Mouse (Mus musculus) adrenal gland, postnatal 36 days (tissue): ENCODE measurements around the gene Slc1a3. TPM values are rescaled to one million over a fixed set of nuclear protein-coding genes. Genes with fewer than 3 reads are reported as not detected.
A peak's percentile ranks its signal among the peaks of the same experiment; 100 is the strongest.

Experiments used
- DNase-seq, 2 experiments: peaks; one replicate each; pipeline ENCODE4 v3.0.0; 2021; ENCODE audit warnings: mixed read lengths in 1 of 2
- total RNA-seq, 2 experiments: library from RNA; stranded (reverse); gene quantifications; 2 replicates each; pipeline ENCODE4 v1.2.3; 2021

Gene Slc1a3
- total RNA-seq, 2 experiments from 2014 or later: 28.5 to 34.0 TPM

DNA sequence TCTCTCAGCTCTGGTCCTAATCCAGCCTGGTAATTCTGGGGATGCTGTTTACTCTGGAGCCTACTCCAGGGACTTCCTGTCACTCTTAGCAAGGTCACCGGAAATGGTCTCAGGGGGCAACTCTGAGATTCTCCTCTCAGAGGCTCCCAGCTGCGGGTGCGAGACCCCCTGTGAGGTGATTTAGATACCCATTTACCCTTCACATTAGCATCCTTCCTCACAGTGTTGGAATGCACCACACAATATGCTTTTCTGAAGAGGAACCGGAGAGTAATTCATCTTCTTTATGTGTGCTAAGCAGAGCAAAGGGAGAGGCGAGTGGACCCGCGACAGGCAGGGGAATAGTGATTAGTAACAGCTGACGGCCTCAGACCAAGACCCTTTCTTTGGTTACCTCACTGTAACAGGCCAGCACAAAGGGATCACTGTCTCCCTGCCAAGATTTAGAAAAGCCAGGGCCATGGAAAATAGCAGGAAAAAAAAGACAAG, 51.0 kb downstream of the Slc1a3 start:
- no peak for DNase-seq

DNA sequence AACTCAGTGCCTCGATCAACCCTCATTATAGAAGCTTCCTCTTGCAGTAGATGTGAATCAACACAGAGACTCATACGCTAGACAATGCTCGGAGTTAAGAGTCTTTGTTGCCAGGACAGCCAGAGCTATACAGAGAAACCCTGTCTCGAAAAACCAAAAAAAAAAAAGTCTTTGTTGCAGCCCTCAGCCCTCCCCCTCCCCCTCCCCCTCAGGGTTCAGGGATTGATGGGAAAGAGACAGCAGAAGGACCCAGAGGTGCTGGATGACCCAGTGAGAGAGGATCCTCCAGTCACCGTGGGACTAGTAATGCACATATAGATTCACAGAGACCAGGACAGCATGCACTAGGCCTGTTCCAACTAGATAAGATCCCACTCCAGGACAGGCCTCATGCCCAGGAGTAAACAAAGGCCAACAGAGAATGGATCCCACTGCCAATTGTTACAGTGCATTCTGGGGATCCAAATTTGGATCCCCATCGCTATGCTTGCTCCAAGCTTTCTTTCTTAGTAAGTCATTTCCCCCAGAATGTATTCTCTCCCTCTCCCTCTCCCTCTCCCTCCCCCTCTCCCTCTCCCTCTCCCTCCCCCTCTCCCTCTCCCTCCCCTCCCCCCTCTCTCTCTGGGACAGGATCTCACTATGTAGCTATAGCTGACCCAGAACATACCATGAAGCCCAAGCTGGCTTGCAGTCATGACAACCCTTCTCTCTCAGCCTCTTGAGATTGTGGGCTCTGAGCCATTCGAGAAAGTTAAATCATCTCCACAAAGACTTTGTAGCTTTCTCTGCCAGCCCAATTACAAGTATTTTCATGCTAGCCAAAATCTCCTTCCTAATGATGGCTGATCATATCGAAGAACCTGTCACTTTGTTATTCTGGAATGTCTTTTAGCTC, 52.2 kb downstream of the Slc1a3 start:
- DNase-seq: no peak

- no peak for DNase-seq
Measured at GRCm38 (mm10) chr15:8655251-8655650, 55.3 kb downstream of the Slc1a3 start.

DNA sequence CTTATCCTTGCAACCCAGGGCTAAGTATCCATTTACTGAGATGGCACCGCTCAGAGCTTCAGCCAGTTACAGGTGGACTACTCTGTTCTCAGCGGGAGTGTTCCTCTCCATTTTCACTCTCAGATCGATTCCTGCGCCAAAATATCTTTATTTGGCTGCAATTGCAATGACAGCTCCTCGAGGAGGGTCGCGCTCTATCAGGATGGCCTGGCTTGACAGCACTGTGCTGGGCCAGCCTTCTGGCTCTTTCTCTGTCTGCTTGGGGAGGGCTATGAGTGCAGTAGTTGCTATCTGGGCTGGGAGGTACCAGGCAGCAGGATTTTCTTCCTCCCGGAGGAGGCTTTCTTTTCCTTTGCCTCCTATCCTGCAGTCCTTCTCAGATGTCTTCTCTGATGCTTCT, 57.9 kb downstream of the Slc1a3 start:
- DNase-seq: no peak

DNA sequence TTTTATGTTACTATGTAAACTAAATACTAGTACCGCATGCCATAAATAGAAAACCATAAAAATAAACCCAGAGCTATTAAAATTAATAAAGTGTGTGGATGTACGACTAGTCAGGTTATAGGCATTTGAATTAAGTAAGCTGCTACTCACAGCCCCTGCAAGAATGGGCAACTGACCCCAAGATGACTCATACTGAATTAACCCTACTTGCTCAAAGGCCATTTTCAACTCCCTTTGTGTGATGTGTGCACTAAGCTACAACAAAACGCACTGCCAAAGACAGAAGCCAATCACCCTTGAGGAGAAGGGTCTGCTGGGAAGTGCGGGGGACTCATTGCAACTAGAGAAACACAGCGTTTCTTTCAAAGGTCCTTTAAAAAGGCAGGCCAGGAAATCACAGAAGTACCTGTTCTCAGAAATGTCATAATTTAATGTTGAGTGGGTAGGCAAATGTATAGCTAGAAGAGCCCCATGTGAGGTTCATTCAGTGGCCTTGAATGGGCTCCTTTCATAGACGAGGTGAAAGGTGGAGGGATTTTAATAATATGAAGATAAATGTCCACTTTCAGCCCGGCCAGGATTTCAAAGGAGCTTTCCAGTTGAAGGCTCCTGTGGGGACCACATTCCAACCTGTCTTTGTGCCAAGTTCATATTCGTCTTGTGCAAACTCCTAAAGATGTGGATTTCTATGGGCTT, 66.4 kb downstream of the Slc1a3 start:
- no peak for DNase-seq

DNA sequence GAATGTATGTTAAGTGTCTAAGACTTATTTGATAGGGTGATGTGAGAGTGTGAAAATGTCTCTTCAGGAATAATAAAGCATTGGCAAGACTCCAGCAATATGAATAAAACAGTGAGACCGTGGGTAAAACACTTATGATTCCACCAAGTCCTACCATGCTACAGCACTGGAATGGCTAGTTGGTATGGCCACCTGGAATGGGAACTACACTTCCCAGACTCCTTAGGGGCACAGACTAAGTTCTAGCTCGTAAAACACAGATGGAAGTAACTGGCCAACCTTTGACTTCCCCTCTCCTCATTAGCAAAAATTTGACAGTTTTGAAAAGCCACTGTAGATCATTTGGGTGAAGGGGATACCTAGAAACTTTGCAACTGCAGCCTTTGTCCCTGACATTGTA, 70.7 kb downstream of the Slc1a3 start:
- DNase-seq: no peak

GRCm38 (mm10) chr15:8638568-8639325, 71.8 kb downstream of the Slc1a3 start:
- DNase-seq: no peak

- no peak for DNase-seq
Measured at GRCm38 (mm10) chr15:8637283-8637682, 73.3 kb downstream of the Slc1a3 start.

GRCm38 (mm10) chr15:8635974-8636373, 74.6 kb downstream of the Slc1a3 start:
- DNase-seq: no peak

- no peak for DNase-seq
Measured at GRCm38 (mm10) chr15:8634807-8635206, 75.8 kb downstream of the Slc1a3 start.

GRCm38 (mm10) chr15:8634355-8634754, 76.2 kb downstream of the Slc1a3 start:
- DNase-seq: no peak

- DNase-seq: peak; percentile 68 to 79
Measured at GRCm38 (mm10) chr15:8633375-8633774, 77.2 kb downstream of the Slc1a3 start.

GRCm38 (mm10) chr15:8632361-8632760, 78.2 kb downstream of the Slc1a3 start:
- DNase-seq: no peak

GRCm38 (mm10) chr15:8629317-8629831, 81.2 kb downstream of the Slc1a3 start:
- peak; percentile 71 to 79 for DNase-seq

DNA sequence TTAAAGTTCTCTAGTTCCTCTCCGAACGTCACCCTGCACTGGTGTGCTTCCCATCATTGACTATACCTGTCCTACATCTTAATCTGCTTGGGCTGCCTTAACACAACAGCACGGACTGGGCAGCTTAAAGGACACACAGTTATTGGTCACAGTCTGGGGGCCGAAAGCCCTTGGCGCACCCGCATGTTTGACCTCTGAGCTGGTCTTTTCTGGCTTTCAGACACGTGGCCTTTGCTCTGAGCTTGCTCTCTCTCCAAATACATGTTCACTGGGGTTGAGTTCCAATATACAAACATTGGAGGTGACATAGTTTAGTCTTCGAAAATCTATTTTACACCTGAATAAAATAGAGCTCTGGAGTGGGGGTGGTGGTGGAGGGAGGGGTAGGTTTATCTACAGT, 82.4 kb downstream of the Slc1a3 start:
- DNase-seq: no peak

- DNase-seq: peak; percentile 56 to 64
Measured at GRCm38 (mm10) chr15:8627097-8627537, 83.4 kb downstream of the Slc1a3 start.

DNA sequence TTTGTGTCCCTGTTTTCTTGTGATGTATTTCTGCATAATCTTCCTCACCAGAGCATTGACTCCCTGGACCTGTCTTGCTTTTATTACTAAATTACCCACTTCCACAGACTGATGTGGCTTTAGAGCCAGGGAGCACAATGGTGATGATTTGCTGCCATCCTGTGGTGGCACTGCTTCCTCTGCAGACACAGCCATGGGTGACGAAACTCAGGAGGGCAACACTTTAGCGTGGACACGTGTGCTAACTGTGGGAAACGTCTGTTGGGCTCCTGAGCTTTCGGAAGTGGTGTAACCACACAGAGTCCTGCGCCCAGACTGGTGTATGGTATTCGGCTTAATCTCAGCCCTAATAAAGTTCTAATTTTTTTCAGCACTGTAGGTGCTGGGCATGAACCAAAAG, 85.2 kb downstream of the Slc1a3 start:
- peak; percentile 40 to 51 for DNase-seq

GRCm38 (mm10) chr15:8623879-8624278, 86.7 kb downstream of the Slc1a3 start:
- no peak for DNase-seq

GRCm38 (mm10) chr15:8619479-8620026, 91.0 kb downstream of the Slc1a3 start:
- DNase-seq: no peak

DNA sequence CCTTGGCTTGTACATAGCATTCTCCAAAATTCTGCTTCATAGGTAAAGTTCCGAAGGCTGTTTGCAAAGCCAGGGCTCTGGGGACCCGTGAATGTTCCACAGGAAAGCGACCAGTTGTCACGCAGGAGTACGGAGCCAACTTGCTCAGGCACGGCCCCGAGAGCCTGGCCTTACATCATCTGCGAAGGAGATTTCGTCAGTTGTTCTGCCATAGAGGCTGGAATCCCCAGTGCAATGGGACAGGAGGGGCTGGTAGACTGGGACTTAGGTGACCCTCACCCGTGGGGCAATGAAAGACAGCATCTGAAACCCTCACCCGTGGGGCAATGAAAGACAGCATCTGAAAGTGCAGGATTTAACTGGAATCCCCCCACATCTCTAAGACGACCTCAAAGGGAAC, 94.3 kb downstream of the Slc1a3 start:
- peak; percentile 4 to 26 for DNase-seq

GRCm38 (mm10) chr15:8615511-8616224, 94.9 kb downstream of the Slc1a3 start:
- DNase-seq: no peak
